Mouse (Mus musculus) hindbrain, embryonic 10.5 days (tissue): ENCODE results near the gene Gcnt4. TPM values are rescaled to one million over a fixed set of nuclear protein-coding genes. Genes with fewer than 3 reads are reported as not detected.

Source experiments
- DNase-seq: peaks from one replicate; pipeline ENCODE4 v3.0.0-alpha.2; 2017; ENCODE audit warnings: low spot score
- H3K27ac ChIP-seq: fragments of 300-500 bp; sonication (generic); 2 replicates; pipeline ENCODE4 v1.5.1; 2016; ENCODE audit warnings: mild to moderate bottlenecking, moderate library complexity
- H3K27me3 ChIP-seq: fragments of 300-500 bp; sonication (generic); 2 replicates; pipeline ENCODE4 v1.6.1; 2016; ENCODE audit warnings: mild to moderate bottlenecking; ENCODE audit not compliant: poor library complexity, insufficient read depth, severe bottlenecking
- H3K36me3 ChIP-seq: fragments of 300-500 bp; sonication (generic); 2 replicates; pipeline ENCODE4 v1.6.1; 2016; ENCODE audit warnings: mild to moderate bottlenecking, moderate library complexity
- H3K4me1 ChIP-seq: fragments of 300-500 bp; sonication (generic); replicated peaks from 2 replicates; pipeline ENCODE4 v1.6.1; 2016; ENCODE audit warnings: mild to moderate bottlenecking
- H3K4me3 ChIP-seq: fragments of 300-500 bp; sonication (generic); 2 replicates; pipeline ENCODE4 v1.5.1; 2016; ENCODE audit warnings: mild to moderate bottlenecking, moderate library complexity
- H3K9me3 ChIP-seq: fragments of 300-500 bp; sonication (generic); 2 replicates; pipeline ENCODE4 v1.6.1; 2016; ENCODE audit warnings: mild to moderate bottlenecking, moderate library complexity
- WGBS: fragments of 180-500 bp; shearing (Covaris S2); methylation state at CpG from one replicate; pipeline ENCODE4 v1.1.7; 2016; 5-methylcytosine and 5-hydroxymethylcytosine counted together
- polyA plus RNA-seq: library from polyadenylated mRNA; unstranded; fragments of >200 nt; fragmentation: Nextera tagmentation; extraction: Ambion mirVana; gene quantifications from 2 replicates; pipeline ENCODE4 v1.2.1, GENCODE M21; 2016

Gene Gcnt4
- polyA plus RNA-seq, 1 experiment from 2014 or later, result 0.29 TPM

DNA sequence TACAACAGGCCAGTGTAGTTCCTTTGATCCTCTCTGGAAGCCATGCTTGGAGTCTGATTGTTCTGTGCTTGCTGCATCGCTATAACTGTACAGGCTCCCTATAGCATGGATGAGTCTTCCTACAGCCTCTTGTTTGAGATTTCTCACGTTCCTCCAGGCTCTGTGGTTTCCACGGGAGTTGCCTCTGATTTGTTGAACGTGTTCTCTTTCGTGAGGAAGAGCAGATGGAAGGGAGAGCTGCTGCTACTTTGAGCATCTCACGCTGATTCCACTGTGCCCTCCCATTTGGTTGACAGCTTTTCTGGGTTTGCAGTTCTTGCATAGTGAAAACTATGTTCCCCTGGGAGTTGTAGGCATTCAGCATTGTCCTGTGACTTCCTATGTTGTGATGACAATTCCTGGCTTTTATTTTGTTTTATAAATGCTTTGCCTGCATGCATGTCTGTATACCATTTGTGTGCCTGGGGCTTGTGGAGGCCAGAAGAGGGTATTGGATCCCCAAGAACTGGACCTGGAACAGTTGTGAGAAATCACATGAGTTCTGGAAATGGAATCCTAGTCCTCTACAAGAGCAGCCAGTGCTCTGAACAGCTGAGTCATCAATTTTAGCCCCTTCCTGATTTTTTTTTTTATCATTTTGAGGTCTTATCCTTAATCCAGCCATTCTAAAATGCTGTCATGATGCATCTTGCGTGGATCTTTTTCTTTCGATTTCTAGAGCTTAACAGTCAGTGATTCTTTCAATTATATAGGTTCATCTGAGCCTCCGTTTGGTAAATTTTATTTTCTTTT, 37.1 kb downstream of the Gcnt4 start:
- Histone ChIP-seq H3K27ac (no peak overlapping the region), H3K9me3 (no peaks in the 10 kb centered on the region), H3K36me3 (no peaks in the 10 kb centered on the region), H3K4me3 (no peak overlapping the region), H3K27me3 (no peaks in the 10 kb centered on the region), H3K4me1 (no peaks in the 10 kb centered on the region)
- DNase-seq, result no peak
- WGBS, result 84% methylated on average over 9 of the region's 9 CpGs

DNA sequence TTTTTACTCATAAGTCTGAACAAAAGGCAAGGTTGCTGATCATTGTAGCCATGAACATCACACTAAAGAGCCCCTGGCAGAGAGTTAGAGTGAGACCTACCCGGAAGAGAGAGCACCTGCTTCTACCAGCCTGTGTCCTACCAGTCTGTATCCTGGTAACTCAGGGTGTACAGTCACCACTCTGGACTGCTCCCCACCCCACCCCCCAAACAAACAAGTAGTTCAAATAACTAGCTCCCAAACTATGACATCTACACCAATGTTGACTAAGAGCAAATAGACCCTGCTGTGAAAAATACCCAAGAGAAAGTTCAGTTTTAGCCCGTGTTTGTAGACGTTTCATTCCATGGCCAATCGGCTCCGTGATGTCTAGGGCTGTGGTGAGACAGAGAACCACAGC, 38.3 kb downstream of the Gcnt4 start:
- no peaks in the 10 kb centered on the region for H3K27me3 ChIP-seq
- WGBS, result 91% methylated on average over 5 of the region's 5 CpGs

DNA sequence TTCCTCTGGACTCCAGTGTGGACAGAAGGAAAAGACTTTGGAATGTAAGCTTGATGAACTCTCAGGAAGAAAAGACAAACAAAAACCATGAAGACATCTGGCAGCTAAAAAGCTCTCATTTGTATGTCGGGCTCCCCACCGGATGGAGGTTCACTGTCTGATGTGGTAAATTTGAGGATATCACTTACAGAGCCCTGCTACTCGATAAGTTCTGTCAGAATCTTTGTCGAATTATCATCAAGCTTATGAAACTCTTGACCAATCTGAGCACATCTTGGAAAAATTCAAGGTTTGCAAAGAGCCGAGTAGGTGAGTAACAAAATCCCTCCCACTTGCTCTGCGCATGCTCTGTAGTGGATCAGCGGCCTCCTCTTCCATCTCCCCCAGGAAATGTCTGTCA, 40.5 kb downstream of the Gcnt4 start:
- Histone ChIP-seq H3K9me3 (no peaks in the 10 kb centered on the region), H3K27me3 (no peaks in the 10 kb centered on the region), H3K27ac (no peak overlapping the region), H3K36me3 (no peaks in the 10 kb centered on the region), H3K4me3 (no peak overlapping the region), H3K4me1 (no peaks in the 10 kb centered on the region)
- no peak for DNase-seq
- 88% methylated on average over 7 of the region's 7 CpGs for WGBS

More for the DNA sequence above, 38.3 kb downstream of the Gcnt4 start:
- no peak overlapping the region for H3K27ac ChIP-seq
- H3K4me1 ChIP-seq, result no peaks in the 10 kb centered on the region
- H3K9me3 ChIP-seq, result no peaks in the 10 kb centered on the region
- no peak for DNase-seq
- no peaks in the 10 kb centered on the region for H3K36me3 ChIP-seq
- no peak overlapping the region for H3K4me3 ChIP-seq

DNA sequence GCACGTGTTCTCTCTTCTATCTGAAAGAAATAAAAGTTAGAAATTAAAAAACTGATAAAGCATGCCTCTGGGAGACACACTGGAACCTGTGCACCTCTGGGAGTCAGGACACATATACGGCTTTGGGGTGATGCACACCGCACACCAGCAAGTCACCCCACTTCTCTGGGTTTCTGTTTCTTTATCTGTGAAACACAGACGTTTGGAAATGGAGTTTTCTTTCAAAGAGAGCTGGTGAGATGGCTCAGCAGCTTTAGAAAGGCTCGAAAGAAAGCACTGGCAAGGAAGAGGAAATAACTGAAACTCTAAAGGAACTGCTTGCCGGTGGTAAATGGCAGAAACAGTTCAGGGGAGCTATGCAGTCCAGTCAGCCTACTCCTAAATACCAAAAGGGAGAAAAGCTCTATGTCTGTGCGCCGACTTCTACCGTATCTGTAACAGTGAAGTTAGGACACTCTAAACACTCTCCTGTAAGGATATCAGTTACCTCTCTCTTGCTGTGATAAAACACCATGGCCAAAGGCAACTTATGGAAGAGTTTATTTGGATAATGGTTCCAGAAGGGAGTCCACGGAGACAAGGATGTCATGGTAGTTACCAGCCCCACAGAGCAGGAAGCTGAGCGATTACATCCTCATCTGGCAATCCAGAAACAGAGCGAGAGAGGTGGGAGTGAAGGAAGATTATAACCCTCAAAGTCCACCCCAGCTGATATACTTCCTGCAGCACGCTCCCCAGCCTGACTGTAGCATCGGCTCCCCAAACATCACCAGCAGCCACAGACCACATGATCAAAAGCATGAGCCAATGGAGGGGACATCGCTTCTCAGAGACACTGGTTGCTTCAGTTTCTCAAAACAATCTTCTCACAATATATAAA, 42.0 kb downstream of the Gcnt4 start:
- Histone ChIP-seq H3K9me3 (no peaks in the 10 kb centered on the region), H3K27ac (no peak overlapping the region), H3K27me3 (no peaks in the 10 kb centered on the region), H3K36me3 (no peaks in the 10 kb centered on the region), H3K4me3 (no peak overlapping the region), H3K4me1 (no peaks in the 10 kb centered on the region)
- WGBS, result 86% methylated on average over 15 of the region's 15 CpGs
- no peak for DNase-seq

DNA sequence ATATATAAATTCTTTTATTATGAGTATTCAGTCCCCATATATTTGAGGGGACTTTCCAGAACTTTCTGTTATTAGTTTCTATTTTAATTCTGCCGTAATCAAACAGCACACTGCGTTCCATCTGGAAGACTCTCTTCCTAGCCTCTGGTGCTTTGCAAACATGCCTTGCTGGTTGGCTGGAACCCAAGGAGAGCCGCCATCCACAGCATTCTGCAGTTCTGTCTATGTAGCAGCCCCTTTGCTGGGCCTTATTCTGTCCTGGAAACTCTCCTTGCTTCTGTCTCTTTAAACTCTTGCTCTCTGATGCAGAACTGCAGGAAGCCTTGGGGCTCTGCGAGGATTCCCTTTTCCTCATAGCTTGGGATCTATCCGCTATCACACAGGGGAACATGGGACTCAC, 42.6 kb downstream of the Gcnt4 start:
- no peaks in the 10 kb centered on the region for H3K27me3 ChIP-seq
- WGBS, result 90% methylated on average over 5 of the region's 5 CpGs
- DNase-seq, result no peak
- H3K9me3 ChIP-seq, result no peaks in the 10 kb centered on the region
- no peaks in the 10 kb centered on the region for H3K36me3 ChIP-seq
- H3K27ac ChIP-seq, result no peak overlapping the region
- H3K4me3 ChIP-seq, result no peak overlapping the region
- no peaks in the 10 kb centered on the region for H3K4me1 ChIP-seq

DNA sequence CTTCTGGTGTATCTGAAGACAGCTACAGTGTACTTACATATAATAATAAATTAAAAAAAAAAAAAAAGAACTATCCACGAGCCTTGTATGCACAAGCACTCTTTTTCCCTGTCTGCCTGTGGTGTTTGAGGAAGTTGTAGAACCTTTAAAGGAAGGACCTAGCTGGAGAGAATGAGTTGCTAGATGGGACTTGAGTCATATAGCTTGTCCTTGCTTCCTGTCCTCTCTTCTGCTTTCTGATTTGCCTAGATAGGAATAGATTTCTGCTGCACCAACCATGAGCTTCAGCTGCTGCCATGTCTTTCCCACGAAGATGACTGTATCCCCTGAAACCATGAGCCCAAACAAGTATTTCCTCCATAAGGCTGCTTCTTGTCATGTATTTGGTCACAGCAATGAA, 43.3 kb downstream of the Gcnt4 start:
- no peak for DNase-seq
- Histone ChIP-seq H3K4me1 (no peaks in the 10 kb centered on the region), H3K9me3 (no peaks in the 10 kb centered on the region), H3K36me3 (no peaks in the 10 kb centered on the region), H3K4me3 (no peak overlapping the region), H3K27ac (no peak overlapping the region), H3K27me3 (no peaks in the 10 kb centered on the region)
- 85% methylated on average over 2 of the region's 2 CpGs for WGBS

DNA sequence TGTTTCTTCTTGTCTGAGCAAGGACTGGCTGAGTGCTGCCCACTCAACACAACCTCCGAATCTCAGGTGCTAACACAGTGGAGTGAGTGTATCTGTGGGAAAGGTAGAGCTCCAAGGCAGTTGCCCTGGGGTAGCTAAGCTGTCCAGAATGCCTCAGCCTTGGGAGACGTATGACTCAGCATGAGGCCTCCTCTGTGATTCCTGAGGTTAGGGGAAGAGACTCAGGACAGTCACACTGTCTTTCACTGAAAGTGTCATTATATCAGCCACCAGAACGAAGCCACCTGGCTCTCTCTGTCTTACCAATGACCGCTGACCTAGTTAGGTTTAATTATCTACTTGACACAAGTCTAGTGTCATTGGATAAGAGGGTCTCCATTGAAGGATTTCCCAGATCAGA, 46.6 kb downstream of the Gcnt4 start:
- H3K4me3 ChIP-seq, result no peak overlapping the region
- no peaks in the 10 kb centered on the region for H3K27me3 ChIP-seq
- 85% methylated on average over 4 of the region's 4 CpGs for WGBS
- H3K36me3 ChIP-seq, result no peaks in the 10 kb centered on the region
- H3K27ac ChIP-seq, result no peak overlapping the region
- DNase-seq, result no peak
- H3K9me3 ChIP-seq, result no peaks in the 10 kb centered on the region
- H3K4me1 ChIP-seq, result no peaks in the 10 kb centered on the region

DNA sequence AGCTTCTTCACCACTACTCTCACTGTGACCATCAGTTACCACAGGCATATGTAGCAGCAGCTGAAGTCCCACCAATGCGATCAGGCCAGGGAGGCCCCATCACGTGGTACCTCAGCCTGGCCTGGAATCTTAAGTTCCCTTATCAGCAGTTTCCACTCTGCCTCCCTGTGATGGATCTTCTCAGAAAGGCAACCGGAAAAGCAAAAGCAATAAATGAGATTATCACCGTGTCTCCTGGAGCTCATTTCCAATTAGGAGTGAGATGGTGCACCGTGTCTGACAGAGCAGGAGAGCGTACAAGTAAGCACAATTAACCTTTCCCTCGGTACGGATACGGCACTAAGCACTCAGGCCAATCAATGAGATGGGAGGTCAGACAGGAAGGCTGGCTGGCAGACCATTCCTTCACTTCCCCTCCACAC, 47.4 kb downstream of the Gcnt4 start:
- 87% methylated on average over 9 of the region's 9 CpGs for WGBS

DNA sequence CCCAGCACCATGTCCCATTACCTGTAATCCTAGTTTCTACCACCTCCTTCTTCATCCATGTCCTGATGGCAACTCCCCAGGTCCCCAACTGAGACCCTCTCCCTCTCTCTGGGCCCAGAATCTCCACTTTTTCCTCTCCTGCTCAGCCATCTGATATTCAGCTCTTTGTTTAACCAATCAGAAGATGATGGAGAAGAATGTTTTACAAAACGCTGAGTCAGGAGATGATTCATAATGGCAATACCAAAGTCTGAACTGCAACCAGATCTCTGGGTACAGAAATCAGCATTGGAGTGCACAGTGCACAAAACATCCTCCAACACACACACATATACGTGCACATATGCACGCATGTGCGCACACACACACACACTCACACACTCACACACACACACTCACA, 48.8 kb downstream of the Gcnt4 start:
- no peaks in the 10 kb centered on the region for H3K27me3 ChIP-seq
- no peaks in the 10 kb centered on the region for H3K36me3 ChIP-seq
- H3K4me1 ChIP-seq, result no peaks in the 10 kb centered on the region
- 91% methylated on average over 4 of the region's 4 CpGs for WGBS
- H3K4me3 ChIP-seq, result no peak overlapping the region
- no peaks in the 10 kb centered on the region for H3K9me3 ChIP-seq
- H3K27ac ChIP-seq, result no peak overlapping the region
- DNase-seq, result no peak

More for the DNA sequence above, 47.4 kb downstream of the Gcnt4 start:
- H3K27me3 ChIP-seq, result no peaks in the 10 kb centered on the region
- H3K4me1 ChIP-seq, result no peaks in the 10 kb centered on the region
- DNase-seq, result no peak
- H3K27ac ChIP-seq, result no peak overlapping the region
- no peak overlapping the region for H3K4me3 ChIP-seq
- no peaks in the 10 kb centered on the region for H3K36me3 ChIP-seq
- H3K9me3 ChIP-seq, result no peaks in the 10 kb centered on the region

DNA sequence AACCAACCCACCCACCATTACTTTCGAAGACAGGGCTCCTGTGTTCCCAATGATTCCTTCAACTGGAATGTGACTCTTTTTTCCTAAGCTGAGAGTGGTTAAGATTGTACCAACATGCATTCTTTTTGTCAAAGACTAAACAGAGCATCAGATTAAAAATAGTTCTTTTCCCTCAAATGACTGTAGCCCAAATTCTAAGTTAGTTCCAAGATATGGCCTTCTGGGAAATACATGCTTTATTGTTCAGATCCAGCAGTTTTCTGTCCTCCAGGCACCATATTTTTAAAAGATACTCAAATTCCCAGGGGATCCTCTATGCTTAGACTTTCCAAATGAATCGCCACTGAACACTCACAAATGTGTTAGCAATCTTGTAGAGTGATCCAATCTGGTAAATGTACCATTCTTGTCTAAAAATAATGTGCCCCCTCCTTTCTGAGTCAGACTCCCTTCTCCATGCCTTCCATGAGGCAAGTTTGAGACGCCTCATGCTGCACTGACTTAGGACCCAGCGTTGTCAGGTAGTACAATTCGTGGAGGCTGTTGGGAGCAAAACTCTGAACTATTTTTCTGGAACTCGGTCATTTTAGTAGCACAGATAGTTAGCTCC, 52.6 kb downstream of the Gcnt4 start:
- Histone ChIP-seq H3K4me1 (no peaks in the 10 kb centered on the region), H3K9me3 (no peaks in the 10 kb centered on the region), H3K27me3 (no peaks in the 10 kb centered on the region), H3K27ac (no peak overlapping the region), H3K4me3 (no peak overlapping the region), H3K36me3 (no peaks in the 10 kb centered on the region)
- DNase-seq, result no peak
- WGBS, result 90% methylated on average over 6 of the region's 6 CpGs

DNA sequence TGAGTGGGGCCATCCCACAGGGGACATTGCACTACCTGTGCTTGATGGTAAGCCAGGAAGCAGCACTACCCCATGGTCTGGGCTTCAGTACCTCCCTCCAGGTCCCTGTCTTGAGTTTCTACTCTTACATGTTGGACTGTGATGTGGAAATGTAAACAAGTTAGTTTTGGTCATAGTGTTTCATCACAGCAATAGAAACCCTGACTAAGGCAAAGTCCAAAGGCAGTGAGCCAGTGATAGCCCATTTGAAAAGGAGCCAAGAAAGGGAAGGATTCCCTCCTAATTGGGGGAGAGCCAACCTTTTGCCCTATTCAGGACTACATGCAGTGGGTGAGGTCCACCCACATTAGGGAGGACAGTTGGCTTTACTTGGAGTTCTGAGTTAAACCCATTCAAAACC, 56.1 kb downstream of the Gcnt4 start:
- H3K27ac ChIP-seq, result no peak overlapping the region
- no peaks in the 10 kb centered on the region for H3K27me3 ChIP-seq
- no peak overlapping the region for H3K4me3 ChIP-seq
- H3K36me3 ChIP-seq, result no peaks in the 10 kb centered on the region
- H3K4me1 ChIP-seq, result peaks cover 13% of the 10 kb centered on the region
- no peak for DNase-seq
- no peaks in the 10 kb centered on the region for H3K9me3 ChIP-seq

DNA sequence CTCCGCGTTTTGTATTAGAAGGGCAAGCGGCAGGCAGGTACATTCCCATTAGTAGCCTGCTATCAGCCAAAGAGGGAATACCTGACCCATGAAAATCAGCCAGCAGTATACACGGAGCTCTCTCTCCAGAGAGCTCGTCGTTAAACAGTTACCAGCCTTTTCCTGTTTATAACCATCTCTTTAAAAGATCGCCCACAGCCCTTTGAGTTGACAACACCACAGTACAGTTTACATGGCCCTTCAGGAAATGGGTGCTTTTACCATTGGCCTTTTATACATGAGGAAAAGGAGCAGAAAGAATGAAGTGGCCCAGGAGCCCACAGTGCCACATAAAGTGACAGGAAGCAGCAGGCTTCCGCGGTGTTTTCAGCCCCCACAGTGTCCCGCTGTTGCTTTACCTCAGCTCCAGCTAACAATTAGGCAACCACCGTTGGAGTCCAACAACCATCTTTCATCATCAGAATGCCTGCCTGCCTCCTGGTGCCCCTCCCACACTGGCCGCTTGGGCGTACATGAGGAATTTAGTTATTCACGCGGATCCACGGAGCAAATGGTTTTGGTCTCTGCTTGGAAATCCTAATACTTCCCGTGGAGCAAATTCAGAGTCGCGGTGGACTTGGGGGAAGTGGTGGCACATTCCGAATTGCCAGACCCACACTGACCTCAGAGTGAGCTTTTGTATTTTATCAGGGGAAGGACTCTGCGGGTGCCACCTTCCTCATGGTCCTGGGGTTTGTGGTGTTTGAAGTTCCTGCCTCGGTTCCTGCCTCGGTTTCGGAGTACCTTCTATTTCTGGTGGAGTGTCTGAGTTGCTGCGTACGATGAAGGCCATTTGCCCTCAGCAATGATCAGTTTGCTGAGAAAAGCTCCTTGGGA, 59.0 kb downstream of the Gcnt4 start:
- Histone ChIP-seq H3K27ac (no peak overlapping the region), H3K36me3 (no peaks in the 10 kb centered on the region), H3K4me3 (no peak overlapping the region), H3K9me3 (no peaks in the 10 kb centered on the region), H3K4me1 (peaks cover 13% of the 10 kb centered on the region), H3K27me3 (no peaks in the 10 kb centered on the region)
- DNase-seq, result no peak
- WGBS, result 57% methylated on average over 26 of the region's 26 CpGs
